Mouse (Mus musculus): Measurements from ENCODE around the gene Fbrsl1.

Gene Fbrsl1

DNA sequence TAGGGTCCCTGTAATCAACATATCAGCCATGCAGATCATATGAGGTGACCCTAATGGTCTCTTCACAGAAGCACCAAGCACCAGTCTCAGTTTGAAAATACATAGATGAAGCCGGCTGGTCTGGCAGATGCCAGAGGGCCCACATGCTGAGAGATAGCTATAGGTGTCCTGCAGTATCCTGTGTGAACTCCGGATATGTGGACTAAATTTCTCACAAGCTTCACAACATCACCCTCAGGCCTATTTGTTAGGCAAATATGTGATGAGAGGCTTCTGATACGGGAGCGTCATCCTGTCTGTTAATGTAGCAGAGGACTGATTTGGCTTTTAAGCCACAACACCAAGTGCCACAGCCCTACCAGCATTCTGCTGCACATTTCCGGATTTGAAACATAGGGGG is 37.9 kb downstream of the Fbrsl1 start:
- no peak for DNase-seq

DNA sequence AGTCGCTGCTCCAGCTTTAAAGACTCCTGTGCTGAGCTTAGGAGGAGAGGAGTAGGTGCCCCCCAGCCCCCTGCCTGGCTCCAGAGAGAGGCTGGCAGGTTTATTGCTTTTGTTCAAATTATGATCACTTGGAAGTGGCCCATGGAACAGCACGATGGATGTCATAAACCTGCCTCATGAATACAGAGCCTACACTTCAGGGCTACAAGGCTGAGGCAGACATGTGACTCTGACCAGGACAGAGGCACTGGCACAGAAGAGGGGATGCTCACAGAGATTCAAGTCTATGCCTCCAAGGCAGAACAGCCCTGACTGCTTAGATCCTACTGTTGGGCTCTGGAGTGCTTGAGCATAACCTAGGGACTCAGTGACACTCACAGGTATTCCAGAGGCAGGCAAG is 39.3 kb downstream of the Fbrsl1 start:
- DNase-seq, result no peak

DNA sequence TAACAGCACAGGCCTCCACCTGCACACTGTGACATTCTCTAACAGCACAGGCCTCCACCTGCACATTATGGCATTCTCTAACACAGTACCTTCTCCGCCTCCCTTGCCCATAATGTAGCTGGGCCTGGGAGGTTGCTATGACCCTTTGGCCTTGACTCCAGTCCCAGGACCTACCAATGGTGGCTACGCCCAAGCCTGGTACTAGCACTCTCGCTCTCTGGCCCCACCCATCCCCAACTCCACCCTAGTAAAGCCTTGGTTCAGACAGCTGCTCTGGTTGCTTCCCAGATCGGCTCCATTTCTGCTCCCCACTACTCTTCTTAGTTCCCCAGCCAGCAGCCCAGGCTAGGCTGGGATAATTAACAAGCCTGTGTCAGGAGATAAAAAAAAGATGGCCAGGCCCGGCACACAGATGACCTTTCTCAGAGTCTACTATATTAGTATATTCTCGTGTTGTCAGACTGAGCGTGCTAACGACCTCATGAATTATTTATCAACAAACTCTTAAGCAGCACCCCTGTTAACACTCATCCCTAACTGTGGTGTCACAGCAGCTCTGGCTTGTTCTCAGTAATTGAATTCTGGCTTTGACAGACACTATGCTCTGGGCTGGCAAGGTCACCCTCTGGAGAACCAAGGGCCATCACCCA is 42.1 kb downstream of the Fbrsl1 start:
- no peak for DNase-seq

GRCm38 (mm10) chr5:110403931-110404330 is 44.4 kb downstream of the Fbrsl1 start:
- no peak for DNase-seq

GRCm38 (mm10) chr5:110402557-110402956 is 45.7 kb downstream of the Fbrsl1 start:
- no peak for DNase-seq

- no peak for DNase-seq
Measured at GRCm38 (mm10) chr5:110401101-110401500, 47.2 kb downstream of the Fbrsl1 start.

GRCm38 (mm10) chr5:110395006-110395661 is 53.2 kb downstream of the Fbrsl1 start:
- DNase-seq, result no peak

- DNase-seq, result no peak
Measured at GRCm38 (mm10) chr5:110392727-110393126, 55.6 kb downstream of the Fbrsl1 start.

DNA sequence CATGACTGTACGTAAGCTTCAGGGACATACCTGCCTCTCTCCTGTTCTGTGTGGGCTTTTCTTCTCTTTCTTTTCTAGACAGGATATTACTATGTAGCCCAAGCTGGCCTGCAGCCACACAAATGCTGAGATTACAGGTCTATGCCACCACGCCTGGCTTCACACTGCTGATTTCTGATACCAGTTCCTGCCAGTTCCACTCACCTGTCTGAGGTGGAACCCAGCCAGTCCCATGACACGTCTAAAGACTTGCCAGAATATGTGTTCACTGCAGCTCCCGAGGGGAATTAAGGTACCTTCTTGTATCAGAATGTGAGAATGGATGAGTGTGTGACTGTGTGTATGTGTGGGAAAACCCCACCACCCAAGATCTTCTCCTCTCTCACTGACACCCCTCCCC is 57.7 kb downstream of the Fbrsl1 start:
- DNase-seq, result no peak

- DNase-seq, result no peak
Measured at GRCm38 (mm10) chr5:110387332-110387731, 61.0 kb downstream of the Fbrsl1 start.

- DNase-seq, result peak; percentile 79 to 81
Measured at GRCm38 (mm10) chr5:110386371-110387330, 61.7 kb downstream of the Fbrsl1 start.

- DNase-seq, result no peak
Measured at GRCm38 (mm10) chr5:110385263-110385662, 63.0 kb downstream of the Fbrsl1 start.

DNA sequence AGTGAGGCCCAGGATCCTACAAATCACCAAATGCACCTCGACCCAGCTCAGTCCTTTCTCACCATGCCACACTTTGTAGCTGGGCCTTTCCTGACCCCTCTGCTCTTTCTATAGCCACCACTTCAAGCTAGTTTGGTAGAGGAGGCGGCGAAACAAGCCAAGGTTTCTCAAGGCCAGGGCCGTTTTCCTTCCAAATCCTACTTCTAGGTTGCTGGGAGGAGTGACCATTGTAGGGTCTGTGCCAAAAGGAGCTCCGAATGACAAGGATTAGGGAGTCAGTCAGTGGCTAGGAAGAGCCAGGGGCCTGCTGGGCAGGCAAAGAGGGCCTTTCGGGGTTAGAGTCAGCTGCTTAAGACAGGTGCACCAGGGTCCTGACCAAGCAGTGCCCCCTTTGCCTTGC is 63.8 kb downstream of the Fbrsl1 start:
- DNase-seq, result no peak

GRCm38 (mm10) chr5:110379823-110380222 is 68.5 kb downstream of the Fbrsl1 start:
- no peak for DNase-seq

- no peak for DNase-seq
Measured at GRCm38 (mm10) chr5:110379086-110379485, 69.2 kb downstream of the Fbrsl1 start.

DNA sequence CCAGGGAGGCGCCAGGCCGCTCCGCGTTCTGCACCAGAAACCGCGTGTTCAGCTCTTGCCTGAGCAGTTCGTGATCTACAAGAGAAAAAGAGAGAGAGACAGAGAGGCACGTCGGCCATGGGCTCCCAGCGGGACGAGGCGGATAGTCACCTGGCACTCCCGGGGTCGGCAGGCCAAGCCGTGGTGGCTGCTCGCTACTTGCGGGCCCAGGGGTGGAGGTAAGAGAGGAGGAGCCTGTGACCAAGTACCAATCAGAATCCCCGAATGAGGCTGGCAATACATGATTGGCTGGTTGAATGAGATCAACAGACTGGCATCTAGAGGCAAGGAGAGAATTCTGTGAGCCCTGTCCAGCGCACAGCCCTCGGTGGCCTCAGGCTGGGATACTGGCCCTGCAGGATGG is 70.1 kb downstream of the Fbrsl1 start:
- no peak for DNase-seq

DNA sequence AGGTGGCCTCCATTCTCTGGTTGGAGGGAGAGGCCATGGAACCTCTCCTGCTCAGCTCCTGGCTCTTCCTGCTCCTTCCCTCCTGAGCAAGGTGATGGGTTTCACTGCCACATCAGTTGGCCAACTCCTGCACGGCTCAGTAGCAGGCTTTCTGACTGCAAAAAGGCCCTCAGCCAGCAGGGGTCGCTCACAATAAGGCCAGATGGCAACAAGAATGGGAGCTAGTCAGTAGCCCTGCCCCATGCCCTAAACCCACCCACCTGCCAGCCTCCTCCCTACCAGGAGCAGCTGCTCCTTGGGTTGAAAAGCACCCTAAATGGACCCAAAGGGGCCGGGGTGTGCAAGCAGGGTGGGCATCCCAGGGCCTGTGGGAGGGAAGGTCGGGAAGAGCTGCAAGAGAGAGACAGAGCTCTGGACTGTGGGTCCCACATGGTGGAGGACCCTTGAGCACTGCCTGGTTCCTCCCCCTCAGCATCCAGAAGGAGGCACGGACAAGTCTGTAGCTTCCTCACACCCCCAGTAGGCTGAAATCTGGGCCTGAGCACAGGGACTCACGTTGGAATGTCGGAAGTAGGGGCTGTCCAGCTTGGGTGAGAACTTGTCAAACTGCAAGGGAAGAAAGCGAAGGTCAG is 71.4 kb downstream of the Fbrsl1 start:
- peak; percentile 59 to 73 for DNase-seq

DNA sequence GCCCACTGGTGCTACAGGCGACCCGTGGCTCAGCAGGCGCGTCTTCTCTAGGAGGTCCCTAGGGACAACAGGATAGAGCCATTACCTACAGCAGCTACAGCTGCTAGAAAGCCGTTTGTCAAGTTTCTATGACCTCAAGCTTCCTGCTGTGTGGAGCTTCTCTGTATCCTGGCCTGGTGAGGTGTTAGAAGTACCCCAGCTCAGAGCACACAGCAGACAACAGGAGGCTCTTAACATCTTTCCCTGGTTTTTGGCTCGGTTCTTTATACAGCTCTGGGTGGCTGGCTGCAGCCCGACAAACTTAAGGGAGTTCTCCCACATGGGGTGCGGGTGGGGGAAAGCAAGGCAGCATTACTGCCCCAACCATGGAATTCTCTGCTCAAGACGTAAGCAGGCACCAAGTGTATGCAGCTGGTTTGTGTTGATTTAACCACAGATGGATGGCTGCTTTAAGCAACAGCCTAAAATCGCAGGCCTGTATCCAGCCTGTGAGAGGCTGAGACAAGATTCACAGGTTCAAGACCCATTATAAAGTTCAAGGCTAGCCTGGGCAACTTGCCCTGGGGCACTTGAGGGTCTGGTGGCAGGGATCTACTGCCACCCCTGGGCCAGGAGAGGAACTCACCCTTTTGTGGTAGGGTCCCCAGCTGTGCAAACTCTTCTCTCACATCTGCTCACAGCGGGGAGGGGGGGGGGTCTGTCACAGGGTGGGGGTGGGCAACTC is 84.3 kb downstream of the Fbrsl1 start:
- no peak for DNase-seq

GRCm38 (mm10) chr5:110363179-110363821 is 85.0 kb downstream of the Fbrsl1 start:
- peak; percentile 84 to 87 for DNase-seq

DNA sequence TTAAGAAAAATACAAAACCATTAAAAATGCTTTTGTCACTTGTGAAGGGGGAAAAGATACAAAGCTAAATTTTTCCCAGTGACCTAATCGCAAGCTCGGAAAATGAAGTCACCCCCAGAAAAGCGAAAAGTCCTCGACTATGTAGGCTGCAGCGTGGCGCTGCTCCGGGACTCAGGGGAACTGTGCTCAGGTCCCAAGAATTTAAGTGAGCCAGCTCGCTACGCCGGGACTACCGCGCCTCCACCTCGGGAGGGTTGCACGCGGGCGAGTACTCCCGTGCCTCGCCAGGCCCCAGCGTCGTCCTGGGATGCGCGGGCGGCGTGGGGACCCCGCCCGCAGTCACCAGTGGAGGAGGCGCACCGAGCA is 85.5 kb downstream of the Fbrsl1 start:
- no peak for DNase-seq

- no peak for DNase-seq
Measured at GRCm38 (mm10) chr5:110361465-110361864, 86.8 kb downstream of the Fbrsl1 start.

All from lung, postnatal 4 days (tissue).